Mouse (Mus musculus) cerebellum, adult 2 months (tissue): ENCODE results near the gene Pecam1.

Experiments
- CTCF ChIP-seq: fragments of 200-500 bp; IDR thresholded peaks from 2 replicates; pipeline ENCODE4 v1.5.1; 2011; ENCODE audit warnings: low read depth, mild to moderate bottlenecking, control low read depth, low read length, moderate library complexity, borderline replicate concordance; ENCODE audit not compliant: insufficient read depth
- POLR2A ChIP-seq: fragments of 200-500 bp; IDR thresholded peaks from 2 replicates; pipeline ENCODE4 v1.6.1; 2011; ENCODE audit warnings: low read length, control low read depth, borderline replicate concordance; ENCODE audit not compliant: insufficient read depth

GRCm38 (mm10) chr11:106663838-106664237, 86.6 kb downstream of the Pecam1 start:
- TF ChIP-seq CTCF, result no peak
- TF ChIP-seq POLR2A, result no peak
